Mouse (Mus musculus) CH12.LX (cell line): ENCODE data around the gene Ctnnd2. TPM values are rescaled to one million over a fixed set of nuclear protein-coding genes. Genes with fewer than 3 reads are reported as not detected.

ENCODE experiments used
- DNase-seq: peaks from one replicate; pipeline ENCODE4 v3.0.0-alpha.2; 2013; ENCODE audit errors: extremely low read depth
- H3K27ac ChIP-seq: 2 replicates; pipeline ENCODE4 v1.5.1; 2012; ENCODE audit warnings: low read depth, mild to moderate bottlenecking, control low read depth, moderate library complexity; ENCODE audit not compliant: insufficient read depth
- H3K27me3 ChIP-seq: replicated peaks from 2 replicates; pipeline ENCODE3; 2012; ENCODE audit warnings: inconsistent platforms
- H3K36me3 ChIP-seq, 2 experiments: replicated peaks in 1 of 2; 2 replicates each; pipeline versions ENCODE3 to v1.6.1; 2012; ENCODE audit warnings: inconsistent platforms in 1 of 2, low read length in 1 of 2, mild to moderate bottlenecking in 1 of 2, mixed read lengths in 1 of 2, moderate library complexity in 1 of 2; ENCODE audit not compliant: control insufficient read depth in 1 of 2, insufficient read depth in 1 of 2
- H3K4me1 ChIP-seq, 2 experiments: 2 replicates each; pipeline ENCODE4 v1.6.1; 2012; ENCODE audit warnings: inconsistent platforms in 1 of 2, moderate library complexity in 1 of 2; ENCODE audit not compliant: insufficient read depth in 2 of 2, control insufficient read depth in 1 of 2
- H3K4me2 ChIP-seq: 2 replicates; pipeline ENCODE4 v1.6.1; 2012; ENCODE audit warnings: low read depth, mild to moderate bottlenecking, control low read depth; ENCODE audit not compliant: poor library complexity, insufficient read depth, severe bottlenecking
- H3K4me3 ChIP-seq, 3 experiments: fragments of 150-350 bp in 1 of 3; sonication (generic) in 1 of 3; replicated peaks in 1 of 3; 2 replicates each; pipeline versions ENCODE3 to v1.5.1; 2011 to 2012; ENCODE audit warnings: low read depth in 2 of 3, low read length in 2 of 3, mild to moderate bottlenecking in 2 of 3, moderate library complexity in 2 of 3, control low read depth in 1 of 3, improper control_type of control experiment in 1 of 3, inconsistent platforms in 1 of 3, mixed read lengths in 1 of 3; ENCODE audit not compliant: poor library complexity in 1 of 3
- H3K79me2 ChIP-seq: replicated peaks from 2 replicates; pipeline ENCODE4 v1.6.1; 2012; ENCODE audit warnings: mild to moderate bottlenecking, moderate library complexity; ENCODE audit not compliant: control insufficient read depth, poor library complexity, insufficient read depth, severe bottlenecking; ENCODE audit errors: extremely low read depth
- H3K9ac ChIP-seq: 2 replicates; pipeline ENCODE4 v1.6.1; 2012; ENCODE audit warnings: low read depth, mild to moderate bottlenecking, control low read depth, moderate library complexity; ENCODE audit not compliant: insufficient read depth
- H3K9me3 ChIP-seq: replicated peaks from 2 replicates; pipeline ENCODE3; 2012; ENCODE audit warnings: low read length, inconsistent platforms, mixed read lengths
- ELF1 ChIP-seq: IDR thresholded peaks from 2 replicates; pipeline ENCODE4 v1.6.1; 2014; ENCODE audit warnings: low read depth, mild to moderate bottlenecking, inconsistent platforms, low read length, improper control_type of control experiment
- GABPA ChIP-seq: IDR thresholded peaks from 2 replicates; pipeline ENCODE4 v1.6.1; 2012; ENCODE audit warnings: low read depth, low read length, improper control_type of control experiment, inconsistent platforms; ENCODE audit not compliant: insufficient replicate concordance
- MEF2A ChIP-seq: IDR thresholded peaks from 2 replicates; pipeline ENCODE4 v1.6.1; 2014; ENCODE audit warnings: low read depth, mild to moderate bottlenecking, inconsistent platforms, low read length, improper control_type of control experiment, borderline replicate concordance
- RCOR1 ChIP-seq: conservative IDR thresholded peaks from 2 replicates; pipeline ENCODE4 v1.6.1; 2012; ENCODE audit warnings: low read depth, mild to moderate bottlenecking, inconsistent platforms, low read length, improper control_type of control experiment
- SIN3A ChIP-seq: IDR thresholded peaks from 2 replicates; pipeline ENCODE4 v1.6.1; 2012; ENCODE audit warnings: low read length, improper control_type of control experiment, inconsistent platforms
- TCF12 ChIP-seq: IDR thresholded peaks from 2 replicates; pipeline ENCODE4 v1.6.1; 2014; ENCODE audit warnings: low read depth, mild to moderate bottlenecking, inconsistent platforms, low read length, improper control_type of control experiment
- UBTF ChIP-seq: IDR thresholded peaks from 2 replicates; pipeline ENCODE4 v1.6.1; 2012; ENCODE audit warnings: low read depth, mild to moderate bottlenecking, inconsistent platforms, low read length, improper control_type of control experiment, moderate library complexity
- USF1 ChIP-seq: IDR thresholded peaks from 2 replicates; pipeline ENCODE4 v1.6.1; 2014; ENCODE audit warnings: low read depth, mild to moderate bottlenecking, inconsistent platforms, low read length, improper control_type of control experiment
- dilution Hi-C: fragments of 300-500 bp; cut with MboI; formaldehyde crosslinking; loops from 2 replicates; pipeline ENCODE4 v1.14.3; 2020; ENCODE audit warnings: low sequenced_read_pairs; ENCODE audit not compliant: extremely low pct_unique_long_range_greater_than_20kb, extremely low pct_ligation_motif_present
- in situ Hi-C: fragments of 300-500 bp; cut with MboI; formaldehyde crosslinking; loops from 3 replicates; pipeline ENCODE4 v1.14.3; 2019; ENCODE audit warnings: low sequenced_read_pairs, low pct_ligation_motif_present, low pct_unique_long_range_greater_than_20kb, mixed read lengths
- polyA plus RNA-seq: library from polyadenylated mRNA; unstranded; fragments of >175 nt; gene quantifications from 2 replicates; pipeline ENCODE4 v1.2.1, GENCODE M21; 2012; ENCODE audit warnings: low read depth; ENCODE audit not compliant: insufficient read length
- total RNA-seq, 2 experiments: library from RNA; depleted of rRNA; stranded (reverse); fragments of 300-350 nt in 1 of 2; fragments of >200 nt in 1 of 2; gene quantifications; 2 replicates each; pipeline ENCODE4 v1.2.3; 2012 to 2014

Ctnnd2 gene
- total and polyA plus RNA-seq, 3 experiments: 0.23 TPM; not detected in 2

DNA sequence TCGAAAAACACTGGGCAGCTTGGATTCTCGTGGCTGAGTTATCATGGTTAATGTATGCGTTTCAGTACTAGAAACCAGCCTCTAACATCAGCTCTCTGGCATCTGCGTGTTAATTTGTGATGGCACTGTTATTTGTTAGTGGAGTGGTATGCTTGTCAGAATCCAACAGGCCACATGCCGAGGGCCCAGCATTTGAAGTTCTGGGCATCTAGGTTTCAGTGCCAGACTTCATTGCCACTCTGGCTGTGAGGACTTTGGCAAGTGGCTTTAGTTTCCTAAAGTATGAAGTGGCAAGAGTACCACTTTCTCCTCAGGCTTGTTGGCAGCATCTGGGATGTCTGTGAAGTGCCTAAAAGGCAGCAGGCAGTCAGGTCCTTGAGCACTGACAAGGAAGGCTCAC, 415.1 kb downstream of the Ctnnd2 start:
- H3K27me3 ChIP-seq: no peaks in the 10 kb centered on the region
- no peaks in the 10 kb centered on the region for H3K9me3 ChIP-seq
- H3K36me3 ChIP-seq: no peaks in the 10 kb centered on the region
- no peak overlapping the region for H3K27ac ChIP-seq
- in situ Hi-C loops: no loop called here
- H3K4me3 ChIP-seq: no peak overlapping the region
- TF ChIP-seq RCOR1 (no peak), SIN3A (no peak)
- TF ChIP-seq, all 38 proteins: peak for 0
- no peak overlapping the region for H3K4me2 ChIP-seq
- no peak overlapping the region for H3K9ac ChIP-seq
- no peaks in the 10 kb centered on the region for H3K4me1 ChIP-seq
- no peaks in the 10 kb centered on the region for H3K79me2 ChIP-seq
- no peak for DNase-seq
- dilution Hi-C loops: no loop called here

DNA sequence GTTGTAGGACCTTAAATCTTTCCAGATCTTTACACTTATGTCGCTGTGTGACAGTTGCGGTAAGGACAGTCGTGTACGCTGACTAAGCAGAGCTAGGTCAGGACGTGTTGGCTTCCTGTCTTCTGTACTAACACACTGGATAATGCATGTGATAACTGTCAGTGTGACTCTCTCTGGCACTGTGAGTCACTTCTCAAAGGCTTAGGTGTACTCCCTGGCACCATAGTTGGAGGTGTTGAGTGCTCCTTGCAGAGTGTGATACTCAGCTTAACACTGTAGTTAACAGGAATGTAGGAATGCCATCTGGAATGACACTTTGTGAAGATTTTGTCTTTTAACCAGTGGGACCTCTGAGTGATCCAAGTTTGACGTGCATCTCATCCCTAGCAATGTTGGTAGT, 418.5 kb downstream of the Ctnnd2 start:
- DNase-seq: no peak
- in situ Hi-C loops: no loop called here
- no peak overlapping the region for H3K27ac ChIP-seq
- H3K27me3 ChIP-seq: no peaks in the 10 kb centered on the region
- H3K4me2 ChIP-seq: no peak overlapping the region
- no peaks in the 10 kb centered on the region for H3K4me1 ChIP-seq
- TF ChIP-seq MEF2A (no peak), TCF12 (no peak), USF1 (no peak)
- H3K36me3 ChIP-seq: no peaks in the 10 kb centered on the region
- no peaks in the 10 kb centered on the region for H3K9me3 ChIP-seq
- no peak overlapping the region for H3K4me3 ChIP-seq
- H3K9ac ChIP-seq: no peak overlapping the region
- dilution Hi-C loops: no loop called here
- no peaks in the 10 kb centered on the region for H3K79me2 ChIP-seq

DNA sequence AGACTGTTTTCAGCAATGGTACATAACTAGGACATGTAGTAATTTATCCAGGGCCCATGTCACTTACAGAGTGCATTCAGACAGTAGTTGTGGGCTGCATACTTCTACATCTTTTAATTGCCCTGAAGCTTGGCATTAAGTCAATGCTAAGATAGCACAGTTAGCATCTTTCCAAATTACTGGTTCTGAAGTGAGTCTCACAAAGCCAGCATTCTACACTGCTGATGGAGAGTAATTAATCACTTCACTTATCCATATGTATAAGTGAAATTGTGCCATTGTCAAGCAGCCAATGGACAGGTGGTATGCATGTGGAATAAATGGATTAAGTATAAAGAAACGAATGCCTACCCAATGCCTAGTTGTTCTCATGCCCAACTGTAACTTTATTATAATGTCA, 423.1 kb downstream of the Ctnnd2 start:
- in situ Hi-C loops: no loop called here
- no peak overlapping the region for H3K27ac ChIP-seq
- DNase-seq: no peak
- dilution Hi-C loops: no loop called here
- H3K79me2 ChIP-seq: no peaks in the 10 kb centered on the region
- H3K9ac ChIP-seq: no peak overlapping the region
- no peaks in the 10 kb centered on the region for H3K36me3 ChIP-seq
- H3K4me1 ChIP-seq: no peaks in the 10 kb centered on the region
- H3K4me3 ChIP-seq: no peak overlapping the region
- H3K27me3 ChIP-seq: no peaks in the 10 kb centered on the region
- H3K9me3 ChIP-seq: no peaks in the 10 kb centered on the region
- TF ChIP-seq UBTF (no peak), ELF1 (no peak), GABPA (no peak)
- H3K4me2 ChIP-seq: no peak overlapping the region
